Mouse (Mus musculus) midbrain, embryonic 12.5 days (tissue): ENCODE results near the gene Ceacam9. TPM values are rescaled to one million over a fixed set of nuclear protein-coding genes. Genes with fewer than 3 reads are reported as not detected.
"Not testable (repeated sequence)": the region's sequence is repeated elsewhere in the genome, so short reads cannot be mapped to it uniquely, and the experiment has no call there.

Experiments used
- ATAC-seq: fragments of 200-750 bp; cut with Nextera tagmentation; 2 replicates; pipeline ENCODE4 v1.8.0; 2017; ENCODE audit warnings: low read depth, moderate TSS enrichment, moderate library complexity; ENCODE audit not compliant: low FRiP score
- H3K27ac ChIP-seq: fragments of 300-500 bp; sonication (generic); replicated peaks from 2 replicates; pipeline ENCODE4 v1.5.1; 2016; ENCODE audit warnings: mild to moderate bottlenecking
- H3K27me3 ChIP-seq: fragments of 300-500 bp; sonication (generic); 2 replicates; pipeline ENCODE4 v1.6.1; 2016; ENCODE audit warnings: mild to moderate bottlenecking
- H3K36me3 ChIP-seq: fragments of 300-500 bp; sonication (generic); 2 replicates; pipeline ENCODE4 v1.6.1; 2016
- H3K4me1 ChIP-seq: fragments of 300-500 bp; sonication (generic); 2 replicates; pipeline ENCODE4 v1.6.1; 2016
- H3K4me2 ChIP-seq: fragments of 300-500 bp; sonication (generic); replicated peaks from 2 replicates; pipeline ENCODE4 v1.6.1; 2016; ENCODE audit warnings: mild to moderate bottlenecking, moderate library complexity
- H3K4me3 ChIP-seq: fragments of 300-500 bp; sonication (generic); 2 replicates; pipeline ENCODE4 v1.5.1; 2016; ENCODE audit warnings: mild to moderate bottlenecking
- H3K9ac ChIP-seq: fragments of 300-500 bp; sonication (generic); replicated peaks from 2 replicates; pipeline ENCODE4 v1.6.1; 2016; ENCODE audit warnings: mild to moderate bottlenecking, moderate library complexity
- H3K9me3 ChIP-seq: fragments of 300-500 bp; sonication (generic); 2 replicates; pipeline ENCODE4 v1.6.1; 2016; ENCODE audit warnings: mild to moderate bottlenecking
- WGBS: fragments of 180-500 bp; shearing (Covaris S2); methylation state at CpG from one replicate; pipeline ENCODE4 v1.1.7; 2016; 5-methylcytosine and 5-hydroxymethylcytosine counted together
- polyA plus RNA-seq: library from polyadenylated mRNA; unstranded; fragments of >200 nt; fragmentation: Nextera tagmentation; extraction: Ambion mirVana; gene quantifications from 2 replicates; pipeline ENCODE4 v1.2.1, GENCODE M21; 2016

The Ceacam9 gene
- not detected in 2 replicates for polyA plus RNA-seq

- Histone ChIP-seq H3K9me3 (no peaks in the 10 kb centered on the region), H3K4me2 (no peak within 1 kb of the TSS), H3K4me1 (no peaks in the 10 kb centered on the region), H3K4me3 (no peak within 1 kb of the TSS), H3K27ac (no peak within 1 kb of the TSS), H3K36me3 (no peaks in the 10 kb centered on the region), H3K9ac (no peak within 1 kb of the TSS), H3K27me3 (no peaks in the 10 kb centered on the region)
- WGBS = 89% methylated on average over 2 of the region's 2 CpGs
- ATAC-seq = no peak
Measured at GRCm38 (mm10) chr7:16721629-16722028, at the start of gene Ceacam9. Gene Ceacam9 (plus strand): TSS chr7:16721929.

- no peaks in the 10 kb centered on the region for H3K9me3 ChIP-seq
- WGBS = 81% methylated on average over 1 of the region's 1 CpGs
- no peak overlapping the region for H3K9ac ChIP-seq
- no peak for ATAC-seq
- no peak overlapping the region for H3K4me3 ChIP-seq
- H3K27me3 ChIP-seq = no peaks in the 10 kb centered on the region
- H3K27ac ChIP-seq = no peak overlapping the region
- no peaks in the 10 kb centered on the region for H3K36me3 ChIP-seq
- H3K4me2 ChIP-seq = no peak overlapping the region
- no peaks in the 10 kb centered on the region for H3K4me1 ChIP-seq
Measured at GRCm38 (mm10) chr7:16673823-16674222, 47.9 kb upstream of the Ceacam9 start.

GRCm38 (mm10) chr7:16674699-16675098, 47.0 kb upstream of the Ceacam9 start:
- not testable (repeated sequence) for H3K4me3 ChIP-seq, H3K4me1 ChIP-seq, H3K9me3 ChIP-seq, H3K27ac ChIP-seq, H3K27me3 ChIP-seq, H3K9ac ChIP-seq, H3K36me3 ChIP-seq, H3K4me2 ChIP-seq, ATAC-seq
- 37% methylated on average over 5 of the region's 5 CpGs for WGBS

- H3K9ac ChIP-seq = no peak within 1 kb of the TSS
- H3K4me1 ChIP-seq = no peaks in the 10 kb centered on the region
- H3K27ac ChIP-seq = no peak within 1 kb of the TSS
- no peaks in the 10 kb centered on the region for H3K36me3 ChIP-seq
- no peaks in the 10 kb centered on the region for H3K27me3 ChIP-seq
- no peak within 1 kb of the TSS for H3K4me3 ChIP-seq
- WGBS = 67% methylated on average over 1 of the region's 1 CpGs
- no peaks in the 10 kb centered on the region for H3K9me3 ChIP-seq
- ATAC-seq = no peak
- H3K4me2 ChIP-seq = no peak within 1 kb of the TSS
Measured at GRCm38 (mm10) chr7:16675605-16676004, 46.1 kb upstream of the Ceacam9 start, which contains the start of gene Ceacam15. Gene Ceacam15 (minus strand): TSS chr7:16675705.

- not testable (repeated sequence) for H3K9ac ChIP-seq, H3K36me3 ChIP-seq, H3K4me2 ChIP-seq, H3K9me3 ChIP-seq, H3K4me1 ChIP-seq, H3K27me3 ChIP-seq, H3K27ac ChIP-seq, H3K4me3 ChIP-seq, ATAC-seq
- WGBS = 56% methylated on average over 3 of the region's 3 CpGs
Measured at GRCm38 (mm10) chr7:16680194-16680593, 41.5 kb upstream of the Ceacam9 start.

- 0 out of 2 replicates have a peak, but pooled peaks cover 5% of the 10 kb centered on the region for H3K9me3 ChIP-seq
- no peak for ATAC-seq
- no peak overlapping the region for H3K4me3 ChIP-seq
- no peaks in the 10 kb centered on the region for H3K4me1 ChIP-seq
- H3K27ac ChIP-seq = no peak overlapping the region
- H3K9ac ChIP-seq = no peak overlapping the region
- no peaks in the 10 kb centered on the region for H3K27me3 ChIP-seq
- no peaks in the 10 kb centered on the region for H3K36me3 ChIP-seq
- WGBS = 77% methylated on average over 5 of the region's 5 CpGs
- H3K4me2 ChIP-seq = no peak overlapping the region
Measured at GRCm38 (mm10) chr7:16689196-16689595, 32.5 kb upstream of the Ceacam9 start.

DNA sequence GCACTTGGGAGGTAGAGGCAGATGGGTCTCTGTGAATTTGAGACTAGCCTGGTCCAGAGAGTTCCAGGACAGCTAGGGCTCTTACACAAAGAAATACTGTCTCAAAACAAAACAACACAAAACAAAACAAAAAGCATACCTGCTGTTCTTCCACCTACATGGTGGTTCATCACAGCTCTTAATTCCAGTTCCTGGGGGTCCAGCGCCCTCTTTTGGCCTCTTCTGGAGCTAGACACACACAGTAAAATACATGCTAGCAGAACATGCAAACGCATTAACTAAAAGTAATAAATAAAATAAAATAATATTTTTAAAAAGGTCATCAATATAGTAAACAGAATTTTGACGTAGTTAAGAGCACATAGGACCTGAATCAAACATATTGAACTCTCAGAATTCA, 26.7 kb upstream of the Ceacam9 start:
- no peak for ATAC-seq
- Histone ChIP-seq H3K9me3 (0 out of 2 replicates have a peak, but pooled peaks cover 2% of the 10 kb centered on the region), H3K27me3 (no peaks in the 10 kb centered on the region), H3K9ac (no peak overlapping the region), H3K36me3 (no peaks in the 10 kb centered on the region), H3K27ac (no peak overlapping the region), H3K4me1 (no peaks in the 10 kb centered on the region), H3K4me2 (no peak overlapping the region), H3K4me3 (no peak overlapping the region)
- WGBS = 34% methylated on average over 3 of the region's 3 CpGs

- Histone ChIP-seq H3K27me3 (no peaks in the 10 kb centered on the region), H3K9me3 (no peaks in the 10 kb centered on the region), H3K27ac (no peak overlapping the region), H3K4me1 (no peaks in the 10 kb centered on the region), H3K4me3 (no peak overlapping the region), H3K9ac (no peak overlapping the region), H3K36me3 (no peaks in the 10 kb centered on the region), H3K4me2 (no peak overlapping the region)
- WGBS = 55% methylated on average over 2 of the region's 2 CpGs
- ATAC-seq = no peak
Measured at GRCm38 (mm10) chr7:16699042-16699441, 22.7 kb upstream of the Ceacam9 start.

DNA sequence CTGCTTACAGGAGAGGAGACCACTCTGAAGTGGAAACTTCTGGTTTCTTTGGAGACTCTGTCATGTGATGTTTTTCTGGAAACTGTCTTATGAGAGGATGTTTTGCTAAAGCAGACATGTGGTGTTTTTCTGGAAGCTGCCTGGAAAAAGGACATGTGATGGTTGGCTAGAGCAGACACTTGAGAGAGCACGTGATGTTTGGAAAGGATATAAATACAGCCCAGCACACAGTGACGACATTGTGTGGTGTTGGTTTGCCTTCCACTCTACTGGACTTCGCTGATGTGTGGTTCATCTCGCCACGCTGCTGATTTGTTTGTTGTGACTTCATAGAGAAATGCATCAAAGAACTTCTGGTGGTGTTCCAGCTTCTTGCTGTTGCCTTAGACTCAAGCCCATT, 21.1 kb upstream of the Ceacam9 start:
- no peak for ATAC-seq
- H3K27me3 ChIP-seq = no peaks in the 10 kb centered on the region
- H3K27ac ChIP-seq = no peak overlapping the region
- no peak overlapping the region for H3K4me3 ChIP-seq
- no peaks in the 10 kb centered on the region for H3K9me3 ChIP-seq
- H3K9ac ChIP-seq = no peak overlapping the region
- no peaks in the 10 kb centered on the region for H3K36me3 ChIP-seq
- WGBS = 88% methylated on average over 5 of the region's 5 CpGs
- no peaks in the 10 kb centered on the region for H3K4me1 ChIP-seq
- H3K4me2 ChIP-seq = no peak overlapping the region

DNA sequence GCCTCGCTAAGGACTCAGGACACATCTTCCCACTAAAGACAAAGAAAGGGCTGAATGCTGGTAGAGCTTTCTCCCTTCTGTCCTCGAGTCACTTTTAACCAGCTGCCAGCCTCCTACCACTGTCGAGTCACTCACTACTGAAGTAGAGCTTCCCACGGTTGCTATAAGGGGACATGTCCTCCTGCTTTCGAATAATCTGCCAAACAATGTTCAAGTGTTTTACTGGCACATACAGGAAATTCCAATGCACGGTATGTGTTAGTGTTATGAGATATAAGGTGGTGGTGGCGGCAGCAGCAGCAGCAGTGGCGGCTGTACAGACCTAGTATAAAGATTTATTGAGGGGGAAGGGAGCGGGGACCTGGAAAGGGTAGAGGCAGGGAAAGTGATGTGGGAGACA, 15.3 kb upstream of the Ceacam9 start:
- H3K9ac ChIP-seq = no peak overlapping the region
- H3K36me3 ChIP-seq = no peaks in the 10 kb centered on the region
- peaks cover 8% of the 10 kb centered on the region; the same call in 1 of the 2 replicates for H3K27me3 ChIP-seq
- ATAC-seq = no peak
- no peaks in the 10 kb centered on the region for H3K9me3 ChIP-seq
- H3K4me2 ChIP-seq = no peak overlapping the region
- H3K4me3 ChIP-seq = no peak overlapping the region
- H3K27ac ChIP-seq = no peak overlapping the region
- no peaks in the 10 kb centered on the region for H3K4me1 ChIP-seq
- WGBS = 64% methylated on average over 9 of the region's 9 CpGs

DNA sequence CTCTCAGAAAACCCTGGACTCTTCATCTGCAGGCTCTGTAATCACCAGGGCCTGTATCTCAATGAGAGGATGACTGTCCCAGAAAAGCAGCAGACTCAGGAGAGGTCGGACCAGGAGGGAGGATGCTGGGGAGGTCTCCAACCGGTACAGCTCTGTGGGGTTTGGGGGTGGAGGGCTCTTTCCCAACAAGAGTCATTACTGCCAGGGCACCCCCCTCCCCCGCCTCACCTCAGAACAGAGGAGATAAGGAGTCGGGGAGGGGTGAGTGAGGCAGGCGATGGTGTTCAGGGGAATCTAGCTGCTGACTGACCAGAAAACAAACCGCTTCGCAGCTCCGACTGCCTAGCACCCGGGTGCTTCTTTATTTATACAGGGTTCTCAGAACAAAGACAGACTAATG, 13.5 kb upstream of the Ceacam9 start:
- Histone ChIP-seq H3K36me3 (no peaks in the 10 kb centered on the region), H3K27me3 (peaks cover 8% of the 10 kb centered on the region; the same call in 1 of the 2 replicates), H3K9me3 (no peaks in the 10 kb centered on the region), H3K4me2 (no peak overlapping the region), H3K27ac (no peak overlapping the region), H3K4me3 (no peak overlapping the region), H3K9ac (no peak overlapping the region), H3K4me1 (no peaks in the 10 kb centered on the region)
- ATAC-seq = no peak
- 23% methylated on average over 9 of the region's 9 CpGs for WGBS

GRCm38 (mm10) chr7:16710604-16711003, 11.1 kb upstream of the Ceacam9 start:
- no peaks in the 10 kb centered on the region for H3K9me3 ChIP-seq
- no peak overlapping the region for H3K9ac ChIP-seq
- H3K4me1 ChIP-seq = no peaks in the 10 kb centered on the region
- H3K27ac ChIP-seq = no peak overlapping the region
- H3K27me3 ChIP-seq = peaks cover 8% of the 10 kb centered on the region; the same call in 1 of the 2 replicates
- H3K36me3 ChIP-seq = no peaks in the 10 kb centered on the region
- no peak overlapping the region for H3K4me2 ChIP-seq
- ATAC-seq = no peak
- H3K4me3 ChIP-seq = no peak overlapping the region
- WGBS = 80% methylated on average over 5 of the region's 5 CpGs
